In the genomic region with DNA sequence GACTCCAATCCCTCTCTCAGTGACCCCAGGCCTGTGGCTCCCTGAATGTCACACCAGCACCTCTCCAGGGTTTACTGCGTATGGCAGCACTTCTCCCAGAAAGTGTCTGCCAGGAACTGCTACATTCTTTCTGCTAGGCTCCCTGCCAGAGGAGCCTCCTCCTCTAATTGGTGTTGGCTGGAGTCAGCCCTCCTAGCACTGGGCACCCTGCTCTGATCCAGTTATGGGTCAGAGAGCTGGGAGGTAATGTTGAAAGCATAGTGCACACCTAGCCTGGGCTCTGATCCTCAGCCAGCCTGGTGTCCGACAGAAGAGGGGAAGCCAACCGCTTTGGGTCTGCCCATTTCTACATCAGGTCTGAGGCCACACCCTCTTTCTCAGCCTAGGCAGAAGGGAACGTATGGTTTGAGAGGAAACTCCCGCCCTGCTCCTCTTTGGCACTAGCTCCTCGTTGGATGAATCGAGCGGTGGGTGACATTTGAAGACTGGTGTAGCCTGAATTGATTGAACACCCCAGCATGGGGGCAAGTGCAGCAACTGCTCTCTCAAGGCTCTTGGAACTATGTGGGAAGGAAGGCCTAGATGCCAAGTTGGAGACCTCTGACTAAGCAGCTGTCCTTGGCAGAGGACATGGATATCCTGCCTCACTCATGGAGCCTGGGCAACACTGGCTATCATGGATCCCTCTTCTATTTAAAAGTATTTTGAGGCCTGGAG, we compare ENCODE assay signal across 14 mouse cellular contexts. TPM values are rescaled to one million over a fixed set of nuclear protein-coding genes. Genes with fewer than 3 reads are reported as not detected.
DNase-seq lines count a peak whose midpoint lies in the region; ATAC-seq and TF ChIP-seq lines count a peak whose summit lies in the region.
"Had no signal": no experiment of that assay in that cellular context is flagged by ENCODE, and none has a peak within 500 bp of the region (broad histone marks: within the 10 kb centered on the region; RNA-seq: fewer than 3 reads in every experiment).

No protein-coding gene starts in this region.

- peaks cover 16% of the 10 kb centered on the region; the same call in 1 of the 2 replicates for H3K36me3 ChIP-seq in forebrain, postnatal 0 days (ENCODE audit: insufficient read depth)
- H3K36me3 ChIP-seq in forebrain, embryonic 14.5 days (ENCODE audit: control insufficient read depth, insufficient read depth, low read length) = no peaks in the 10 kb centered on the region
- H3K36me3 ChIP-seq in kidney, embryonic 14.5 days (ENCODE audit: control insufficient read depth, insufficient read depth, low read length) = no peaks in the 10 kb centered on the region
- no peaks in the 10 kb centered on the region for H3K36me3 ChIP-seq in liver, embryonic 11.5 days (ENCODE audit: control insufficient read depth, insufficient read depth, low read length)
- H3K36me3 ChIP-seq: liver, embryonic 13.5 days; midbrain, embryonic 12.5 days had no signal

- H3K4me3 ChIP-seq in forebrain, postnatal 0 days (ENCODE audit: low read depth, low read length) = no peak overlapping the region
- no peak overlapping the region for H3K4me3 ChIP-seq in forebrain, embryonic 14.5 days (ENCODE audit: low read depth, low read length)
- H3K4me3 ChIP-seq in kidney, embryonic 14.5 days (ENCODE audit: low read length) = no peak overlapping the region
- H3K4me3 ChIP-seq in liver, embryonic 11.5 days (ENCODE audit: low read depth, low read length) = no peak overlapping the region
- H3K4me3 ChIP-seq: erythroblast, embryonic 14.5 days; liver, embryonic 13.5 days; midbrain, embryonic 12.5 days had no signal

- H3K27me3 ChIP-seq in forebrain, postnatal 0 days (ENCODE audit: insufficient read depth, low read length) = peaks cover 7% of the 10 kb centered on the region; the same call in 1 of the 2 replicates
- peaks cover 13% of the 10 kb centered on the region for H3K27me3 ChIP-seq in forebrain, embryonic 14.5 days (replicated peaks; ENCODE audit: control insufficient read depth, insufficient read depth, low read length)
- peaks cover 8% of the 10 kb centered on the region; the same call in 1 of the 2 replicates for H3K27me3 ChIP-seq in kidney, embryonic 14.5 days (ENCODE audit: control insufficient read depth, insufficient read depth, low read length)
- H3K27me3 ChIP-seq in liver, embryonic 11.5 days (replicated peaks; ENCODE audit: control insufficient read depth, insufficient read depth, low read length) = peaks cover 14% of the 10 kb centered on the region

- H3K9me3 ChIP-seq in forebrain, postnatal 0 days (ENCODE audit: low read length) = no peaks in the 10 kb centered on the region
- no peaks in the 10 kb centered on the region for H3K9me3 ChIP-seq in forebrain, embryonic 14.5 days (replicated peaks; ENCODE audit: control insufficient read depth, low read length)
- no peaks in the 10 kb centered on the region for H3K9me3 ChIP-seq in kidney, embryonic 14.5 days (ENCODE audit: control insufficient read depth, low read length)
- no peaks in the 10 kb centered on the region for H3K9me3 ChIP-seq in liver, embryonic 11.5 days (ENCODE audit: control insufficient read depth, low read length)
- H3K9me3 ChIP-seq: liver, embryonic 13.5 days; midbrain, embryonic 12.5 days had no signal

- H3K4me2 ChIP-seq in forebrain, postnatal 0 days (ENCODE audit: low read depth) = no peak overlapping the region
- H3K4me2 ChIP-seq in forebrain, embryonic 14.5 days (ENCODE audit: low read length) = no peak overlapping the region
- H3K4me2 ChIP-seq in kidney, embryonic 14.5 days (replicated peaks; ENCODE audit: low read depth, low read length) = no peak overlapping the region
- H3K4me2 ChIP-seq in liver, embryonic 11.5 days = no peak overlapping the region
- H3K4me2 ChIP-seq: liver, embryonic 13.5 days; midbrain, embryonic 12.5 days had no signal

- H3K9ac ChIP-seq in forebrain, postnatal 0 days = no peak overlapping the region
- H3K9ac ChIP-seq in forebrain, embryonic 14.5 days (ENCODE audit: low read length) = no peak overlapping the region
- H3K9ac ChIP-seq in kidney, embryonic 14.5 days (ENCODE audit: low read depth, low read length) = no peak overlapping the region
- no peak overlapping the region for H3K9ac ChIP-seq in liver, embryonic 11.5 days (ENCODE audit: low read depth, low read length)
- H3K9ac ChIP-seq: liver, embryonic 13.5 days; midbrain, embryonic 12.5 days had no signal

- TF ChIP-seq CTCF in forebrain, postnatal 0 days (IDR thresholded peaks at IDR 0.05; ENCODE audit: low read depth) = no peak

- WGBS in forebrain, postnatal 0 days = 44% methylated on average over 8 of the region's 8 CpGs
- WGBS in forebrain, embryonic 14.5 days = 46% methylated on average over 8 of the region's 8 CpGs
- WGBS in kidney, embryonic 14.5 days = 50% methylated on average over 8 of the region's 8 CpGs
- 42% methylated on average over 8 of the region's 8 CpGs for WGBS in liver, embryonic 11.5 days

- DNase-seq in forebrain, postnatal 0 days = no peak
- DNase-seq in forebrain, embryonic 14.5 days (ENCODE audit: low spot score) = no peak
- DNase-seq in kidney, adult 11 months = peak; percentile 68
- DNase-seq in 3T3-L1 (ENCODE audit: low read depth, low spot score) = peak; percentile 67
- peak; percentile 73 to 75 for DNase-seq in adrenal gland, postnatal 36 days
- DNase-seq in layer of hippocampus, adult 11-12 months (ENCODE audit: low spot score) = no peak
- DNase-seq in liver, embryonic 11.5 days (ENCODE audit: low spot score) = no peak
- DNase-seq: liver, embryonic 13.5 days; retina, postnatal 1 day had no signal

- no peaks in the 10 kb centered on the region; the same call in 1 of the 2 replicates for H3K4me1 ChIP-seq in forebrain, postnatal 0 days (ENCODE audit: insufficient read depth)
- peaks cover under 1% of the 10 kb centered on the region; the same call in 1 of the 2 replicates for H3K4me1 ChIP-seq in forebrain, embryonic 14.5 days (ENCODE audit: control insufficient read depth, insufficient read depth, low read length)
- H3K4me1 ChIP-seq in kidney, embryonic 14.5 days (ENCODE audit: control insufficient read depth, insufficient read depth, low read length) = peaks cover 4% of the 10 kb centered on the region; the same call in 1 of the 2 replicates
- peaks cover 3% of the 10 kb centered on the region for H3K4me1 ChIP-seq in liver, embryonic 11.5 days (replicated peaks; ENCODE audit: control insufficient read depth, insufficient read depth, low read length)

- peak; percentile 61 for ATAC-seq in forebrain, postnatal 0 days
- no peak for ATAC-seq in forebrain, embryonic 14.5 days
- no peak for ATAC-seq in kidney, embryonic 14.5 days (ENCODE audit: low FRiP score, low TSS enrichment)
- ATAC-seq in liver, embryonic 11.5 days (replicated peaks; ENCODE audit: low FRiP score) = no peak
- ATAC-seq: CD4-positive, CD25-positive, alpha-beta regulatory T cell, adult 4 months had no signal

- H3K27ac ChIP-seq in forebrain, postnatal 0 days (ENCODE audit: low read depth, low read length) = no peak overlapping the region
- no peak overlapping the region for H3K27ac ChIP-seq in forebrain, embryonic 14.5 days (ENCODE audit: low read depth, low read length)
- no peak overlapping the region for H3K27ac ChIP-seq in kidney, embryonic 14.5 days (ENCODE audit: low read depth, low read length)
- no peak overlapping the region for H3K27ac ChIP-seq in liver, embryonic 11.5 days (ENCODE audit: low read depth, low read length)
- H3K27ac ChIP-seq: liver, embryonic 13.5 days; midbrain, embryonic 12.5 days had no signal

RNA-seq across cellular contexts. Expression of a gene that starts 19.6 kb away (rescaled TPM):
- total RNA-seq in forebrain, postnatal 0 days (2014; rRNA removed) = 71.4 and 84.4 TPM in 2 replicates
- polyA plus RNA-seq in forebrain, postnatal 0 days (2015; fragmentation: Nextera tagmentation; extraction: Ambion mirVana) = 39.6 and 61.9 TPM in 2 replicates
- 14.0 and 18.7 TPM in 2 replicates for polyA plus RNA-seq in forebrain, embryonic 14.5 days (2014; fragmentation: Nextera tagmentation; extraction: Ambion mirVana)
- polyA plus RNA-seq in kidney, embryonic 14.5 days (2014; fragmentation: Nextera tagmentation; extraction: Ambion mirVana) = 0.54 and 0.90 TPM in 2 replicates
- total RNA-seq in adrenal gland, postnatal 36 days (2021) = 10 to 100 TPM; 17.9 to 26.0 TPM
- 2.2 and 2.8 TPM in 2 replicates for polyA plus RNA-seq in liver, embryonic 11.5 days (2014; fragmentation: Nextera tagmentation; extraction: Ambion mirVana)

RNA-seq across cellular contexts. Expression of a gene that starts 21.1 kb away (rescaled TPM):
- total RNA-seq in forebrain, postnatal 0 days (2014; rRNA removed) = 1.1 and 2.0 TPM in 2 replicates
- polyA plus RNA-seq in forebrain, postnatal 0 days (2015; fragmentation: Nextera tagmentation; extraction: Ambion mirVana) = 0.62 and 0.64 TPM in 2 replicates
- polyA plus RNA-seq in forebrain, embryonic 14.5 days (2014; fragmentation: Nextera tagmentation; extraction: Ambion mirVana) = 0.28 and 0.41 TPM in 2 replicates
- polyA plus RNA-seq in kidney, embryonic 14.5 days (2014; fragmentation: Nextera tagmentation; extraction: Ambion mirVana) = 0.24 and 0.65 TPM in 2 replicates
- under 1 TPM; 0.10 to 0.30 TPM for total RNA-seq in adrenal gland, postnatal 36 days (2021)
- 0.16 TPM in 1 of 2 replicates, not detected in the other for polyA plus RNA-seq in liver, embryonic 11.5 days (2014; fragmentation: Nextera tagmentation; extraction: Ambion mirVana)
- polyA plus RNA-seq: CD4-positive, CD25-positive, alpha-beta regulatory T cell, adult 4 months; erythroblast, embryonic 14.5 days; liver, embryonic 13.5 days; midbrain, embryonic 12.5 days; neural tube, embryonic 11.5 days had no signal

RNA-seq across cellular contexts. Expression of a gene that starts 45.5 kb away (rescaled TPM):
- 0.92 and 1.1 TPM in 2 replicates for total RNA-seq in forebrain, postnatal 0 days (2014; rRNA removed)
- polyA plus RNA-seq in forebrain, postnatal 0 days (2015; fragmentation: Nextera tagmentation; extraction: Ambion mirVana) = 0.52 and 0.83 TPM in 2 replicates
- 0.48 and 0.57 TPM in 2 replicates for polyA plus RNA-seq in forebrain, embryonic 14.5 days (2014; fragmentation: Nextera tagmentation; extraction: Ambion mirVana)
- 1.7 and 1.9 TPM in 2 replicates for polyA plus RNA-seq in kidney, embryonic 14.5 days (2014; fragmentation: Nextera tagmentation; extraction: Ambion mirVana)
- total RNA-seq in adrenal gland, postnatal 36 days (2021) = 1 to 10 TPM; 1.4 to 1.7 TPM
- 2.9 and 3.5 TPM in 2 replicates for polyA plus RNA-seq in liver, embryonic 11.5 days (2014; fragmentation: Nextera tagmentation; extraction: Ambion mirVana)

Comparison
In these comparisons a context has a peak if more than half of its experiments do, and no peak if none do; other contexts are left out.
1. DNase-seq: peak in kidney, adult 11 months (single experiment), 3T3-L1 (single experiment) and adrenal gland, postnatal 36 days (2 of 2); none in forebrain, postnatal 0 days (single experiment), forebrain, embryonic 14.5 days (single experiment), layer of hippocampus, adult 11-12 months (single experiment) and liver, embryonic 11.5 days (single experiment).